Mouse (Mus musculus): ENCODE results near the gene Ptprd. TPM values are rescaled to one million over a fixed set of nuclear protein-coding genes. Genes with fewer than 3 reads are reported as not detected.

Gene Ptprd
- total RNA-seq, 1 experiment: 1.3 TPM

DNA sequence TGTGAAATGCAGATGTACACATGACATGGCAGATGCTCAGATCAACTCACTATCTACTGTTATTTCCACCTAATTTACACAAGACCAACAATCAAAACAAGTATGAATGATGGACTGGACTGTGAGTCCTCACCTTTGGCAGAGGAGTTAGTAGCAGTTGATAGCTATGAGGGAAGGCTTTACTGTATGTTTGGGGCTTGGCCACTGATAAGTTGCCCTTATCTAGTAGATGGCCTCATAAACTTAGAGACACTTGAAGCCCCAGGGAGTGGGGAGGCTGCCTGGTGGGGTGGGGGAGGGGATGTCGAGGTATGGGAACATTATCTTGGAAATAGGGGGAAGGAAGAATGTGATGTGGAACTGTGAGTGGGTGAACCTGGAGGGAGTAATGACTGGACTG lies 448.0 kb downstream of the Ptprd start:
- no peak overlapping the region for H3K27ac ChIP-seq (ENCODE audit: insufficient read depth, low read depth, low read length, poor library complexity, severe bottlenecking)
- H3K9ac ChIP-seq (ENCODE audit: insufficient read depth, low read depth, low read length, poor library complexity, severe bottlenecking): no peak overlapping the region
- in situ Hi-C loops (cut with MboI; ENCODE audit: low sequenced_read_pairs in 2 of 2, unreplicated experiment in 2 of 2): no loop called here
- TF ChIP-seq HCFC1 (IDR thresholded peaks at IDR 0.05; ENCODE audit: borderline replicate concordance, insufficient read depth, low read length) (no peak), CHD2 (IDR thresholded peaks at IDR 0.05; ENCODE audit: low read depth, low read length) (no peak)
- H3K4me1 ChIP-seq (ENCODE audit: control insufficient read depth in 2 of 2, insufficient read depth in 2 of 2, low read length in 2 of 2, poor library complexity in 1 of 2): no peaks in the 10 kb centered on the region
- no peak overlapping the region for H3K4me3 ChIP-seq (ENCODE audit: insufficient read depth in 1 of 2, low read depth in 1 of 2, low read length in 2 of 2, poor library complexity in 1 of 2, severe bottlenecking in 1 of 2)
- H3K9me3 ChIP-seq (ENCODE audit: control insufficient read depth, insufficient read depth, low read depth, low read length): no peaks in the 10 kb centered on the region
- DNase-seq (ENCODE audit: low read depth, low spot score): no peak
- H3K36me3 ChIP-seq (ENCODE audit: control insufficient read depth, insufficient read depth, low read length, poor library complexity, severe bottlenecking): no peaks in the 10 kb centered on the region

DNA sequence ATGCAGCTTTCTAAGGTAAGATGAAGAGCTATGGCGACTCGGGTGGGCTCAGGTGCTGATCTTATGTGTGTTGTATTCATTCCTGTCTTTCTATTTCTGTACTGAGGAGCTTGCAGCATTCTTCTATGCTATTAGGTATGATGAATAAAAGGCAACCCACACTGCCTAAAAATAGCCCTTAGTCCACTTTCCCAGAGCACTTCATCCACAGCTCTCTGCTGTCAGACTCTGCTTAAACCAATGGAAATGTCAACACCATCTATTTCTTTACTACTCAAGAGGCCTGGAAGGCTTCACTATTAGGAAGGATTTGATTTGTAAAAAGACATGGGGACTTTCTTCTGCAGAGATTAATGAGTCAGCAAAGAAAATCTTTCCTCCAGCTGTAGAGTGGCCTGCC lies 468.4 kb downstream of the Ptprd start:
- H3K36me3 ChIP-seq (ENCODE audit: control insufficient read depth, insufficient read depth, low read length, poor library complexity, severe bottlenecking): no peaks in the 10 kb centered on the region
- TF ChIP-seq ZC3H11A (IDR thresholded peaks at IDR 0.05; ENCODE audit: borderline replicate concordance, low read depth, low read length) (no peak), HCFC1 (IDR thresholded peaks at IDR 0.05; ENCODE audit: borderline replicate concordance, insufficient read depth, low read length) (no peak), MAFK (IDR thresholded peaks at IDR 0.05; ENCODE audit: insufficient read depth, low read depth, low read length) (no peak), CHD2 (IDR thresholded peaks at IDR 0.05; ENCODE audit: low read depth, low read length) (no peak), ZNF384 (IDR thresholded peaks at IDR 0.05; ENCODE audit: low read depth, low read length) (no peak)
- H3K9ac ChIP-seq (ENCODE audit: insufficient read depth, low read depth, low read length, poor library complexity, severe bottlenecking): no peak overlapping the region
- in situ Hi-C loops (cut with MboI; ENCODE audit: low sequenced_read_pairs in 2 of 2, unreplicated experiment in 2 of 2): no loop called here
- no peaks in the 10 kb centered on the region for H3K4me1 ChIP-seq (ENCODE audit: control insufficient read depth in 2 of 2, insufficient read depth in 2 of 2, low read length in 2 of 2, poor library complexity in 1 of 2)
- no peak overlapping the region for H3K27ac ChIP-seq (ENCODE audit: insufficient read depth, low read depth, low read length, poor library complexity, severe bottlenecking)
- DNase-seq (ENCODE audit: low read depth, low spot score): no peak
- H3K4me3 ChIP-seq (ENCODE audit: insufficient read depth in 1 of 2, low read depth in 1 of 2, low read length in 2 of 2, poor library complexity in 1 of 2, severe bottlenecking in 1 of 2): no peak overlapping the region
- H3K9me3 ChIP-seq (ENCODE audit: control insufficient read depth, insufficient read depth, low read depth, low read length): no peaks in the 10 kb centered on the region

DNA sequence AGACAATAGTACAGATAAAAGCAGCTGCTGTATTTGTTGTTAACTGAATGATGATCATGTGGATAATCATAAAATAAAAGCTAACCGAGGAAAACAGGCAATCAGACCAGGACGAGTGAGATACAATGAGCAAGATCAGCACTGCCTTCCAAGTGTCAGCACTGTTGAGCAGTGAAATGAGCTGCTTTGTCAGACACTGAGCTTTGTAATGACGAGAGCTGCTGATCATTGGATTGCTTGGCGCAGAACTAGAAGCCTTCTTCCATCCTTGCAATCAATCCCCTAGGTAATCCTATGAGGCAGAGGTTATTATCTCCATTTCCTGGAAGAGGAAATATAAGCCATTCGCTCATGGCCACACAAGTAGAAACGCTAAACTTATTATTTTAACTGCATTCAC lies 489.9 kb downstream of the Ptprd start:
- Histone ChIP-seq H3K9me3 (ENCODE audit: control insufficient read depth, insufficient read depth, low read depth, low read length) (no peaks in the 10 kb centered on the region), H3K9ac (ENCODE audit: insufficient read depth, low read depth, low read length, poor library complexity, severe bottlenecking) (no peak overlapping the region), H3K4me3 (ENCODE audit: insufficient read depth in 1 of 2, low read depth in 1 of 2, low read length in 2 of 2, poor library complexity in 1 of 2, severe bottlenecking in 1 of 2) (no peak overlapping the region), H3K4me1 (ENCODE audit: control insufficient read depth in 2 of 2, insufficient read depth in 2 of 2, low read length in 2 of 2, poor library complexity in 1 of 2) (no peaks in the 10 kb centered on the region), H3K27ac (ENCODE audit: insufficient read depth, low read depth, low read length, poor library complexity, severe bottlenecking) (no peak overlapping the region), H3K36me3 (ENCODE audit: control insufficient read depth, insufficient read depth, low read length, poor library complexity, severe bottlenecking) (no peaks in the 10 kb centered on the region)
- TF ChIP-seq CHD2 (IDR thresholded peaks at IDR 0.05; ENCODE audit: low read depth, low read length): no peak
- TF ChIP-seq MAFK (IDR thresholded peaks at IDR 0.05; ENCODE audit: insufficient read depth, low read depth, low read length): no peak
- no peak for TF ChIP-seq HCFC1 (IDR thresholded peaks at IDR 0.05; ENCODE audit: borderline replicate concordance, insufficient read depth, low read length)
- TF ChIP-seq ZNF384 (IDR thresholded peaks at IDR 0.05; ENCODE audit: low read depth, low read length): no peak
- TF ChIP-seq ZC3H11A (IDR thresholded peaks at IDR 0.05; ENCODE audit: borderline replicate concordance, low read depth, low read length): no peak
- no peak for DNase-seq (ENCODE audit: low read depth, low spot score)
- in situ Hi-C loops (cut with MboI; ENCODE audit: low sequenced_read_pairs in 2 of 2, unreplicated experiment in 2 of 2): no loop called here

DNA sequence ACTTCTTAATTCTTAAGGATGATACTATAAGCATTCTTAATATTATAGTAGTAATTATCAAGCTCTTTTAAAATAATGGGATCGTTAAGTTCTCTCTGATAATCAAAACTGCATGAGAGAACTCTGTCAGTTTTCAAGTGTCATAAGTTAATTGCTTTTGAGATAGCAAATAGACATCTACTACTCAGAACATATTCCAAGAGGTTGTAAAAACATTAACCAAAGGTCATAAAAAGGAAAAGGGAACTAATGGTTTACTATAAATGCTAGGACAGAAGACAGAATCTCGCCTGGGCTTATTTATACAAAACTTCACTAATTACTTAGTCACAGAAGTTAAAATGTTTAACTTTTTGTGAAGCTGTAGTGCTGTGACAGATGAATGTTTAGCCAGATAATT lies 494.0 kb downstream of the Ptprd start:
- in situ Hi-C loops (cut with MboI; ENCODE audit: low sequenced_read_pairs in 2 of 2, unreplicated experiment in 2 of 2): no loop called here

DNA sequence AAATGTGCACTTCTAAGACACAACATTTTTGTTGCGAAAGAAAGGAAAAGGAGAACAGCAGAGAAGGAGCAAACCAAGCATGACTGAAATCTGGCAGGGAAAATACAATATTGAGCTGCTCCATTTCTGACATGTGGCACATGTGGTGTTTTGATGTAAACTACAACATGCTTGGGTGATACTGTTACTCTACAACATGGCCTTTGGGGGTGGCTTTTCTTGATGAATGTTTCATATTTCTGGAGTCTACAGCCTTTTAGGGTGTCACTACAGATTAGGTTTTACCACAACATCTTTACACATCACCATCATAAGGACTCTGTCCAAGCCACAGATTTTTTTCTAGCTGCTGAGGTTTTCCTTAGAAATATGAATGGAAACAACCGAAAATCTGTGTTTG lies 501.5 kb downstream of the Ptprd start:
- Histone ChIP-seq H3K9me3 (ENCODE audit: control insufficient read depth, insufficient read depth, low read depth, low read length) (no peaks in the 10 kb centered on the region), H3K4me3 (ENCODE audit: insufficient read depth in 1 of 2, low read depth in 1 of 2, low read length in 2 of 2, poor library complexity in 1 of 2, severe bottlenecking in 1 of 2) (no peak overlapping the region), H3K27ac (ENCODE audit: insufficient read depth, low read depth, low read length, poor library complexity, severe bottlenecking) (no peak overlapping the region), H3K9ac (ENCODE audit: insufficient read depth, low read depth, low read length, poor library complexity, severe bottlenecking) (no peak overlapping the region), H3K36me3 (ENCODE audit: control insufficient read depth, insufficient read depth, low read length, poor library complexity, severe bottlenecking) (no peaks in the 10 kb centered on the region), H3K4me1 (ENCODE audit: control insufficient read depth in 2 of 2, insufficient read depth in 2 of 2, low read length in 2 of 2, poor library complexity in 1 of 2) (no peaks in the 10 kb centered on the region)
- no peak for TF ChIP-seq MAFK (IDR thresholded peaks at IDR 0.05; ENCODE audit: insufficient read depth, low read depth, low read length)
- TF ChIP-seq HCFC1 (IDR thresholded peaks at IDR 0.05; ENCODE audit: borderline replicate concordance, insufficient read depth, low read length): no peak
- no peak for TF ChIP-seq CHD2 (IDR thresholded peaks at IDR 0.05; ENCODE audit: low read depth, low read length)
- no peak for TF ChIP-seq ZNF384 (IDR thresholded peaks at IDR 0.05; ENCODE audit: low read depth, low read length)
- no peak for TF ChIP-seq ZC3H11A (IDR thresholded peaks at IDR 0.05; ENCODE audit: borderline replicate concordance, low read depth, low read length)
- no peak for DNase-seq (ENCODE audit: low read depth, low spot score)
- in situ Hi-C loops (cut with MboI; ENCODE audit: low sequenced_read_pairs in 2 of 2, unreplicated experiment in 2 of 2): no loop called here

More for the DNA sequence above, 494.0 kb downstream of the Ptprd start:
- no peak overlapping the region for H3K4me3 ChIP-seq (ENCODE audit: insufficient read depth in 1 of 2, low read depth in 1 of 2, low read length in 2 of 2, poor library complexity in 1 of 2, severe bottlenecking in 1 of 2)
- no peak for DNase-seq (ENCODE audit: low read depth, low spot score)
- H3K9me3 ChIP-seq (ENCODE audit: control insufficient read depth, insufficient read depth, low read depth, low read length): no peaks in the 10 kb centered on the region
- H3K4me1 ChIP-seq (ENCODE audit: control insufficient read depth in 2 of 2, insufficient read depth in 2 of 2, low read length in 2 of 2, poor library complexity in 1 of 2): no peaks in the 10 kb centered on the region
- no peak overlapping the region for H3K27ac ChIP-seq (ENCODE audit: insufficient read depth, low read depth, low read length, poor library complexity, severe bottlenecking)
- no peak overlapping the region for H3K9ac ChIP-seq (ENCODE audit: insufficient read depth, low read depth, low read length, poor library complexity, severe bottlenecking)
- no peaks in the 10 kb centered on the region for H3K36me3 ChIP-seq (ENCODE audit: control insufficient read depth, insufficient read depth, low read length, poor library complexity, severe bottlenecking)
- TF ChIP-seq ZC3H11A (IDR thresholded peaks at IDR 0.05; ENCODE audit: borderline replicate concordance, low read depth, low read length) (no peak), CHD2 (IDR thresholded peaks at IDR 0.05; ENCODE audit: low read depth, low read length) (no peak), MAFK (IDR thresholded peaks at IDR 0.05; ENCODE audit: insufficient read depth, low read depth, low read length) (no peak), ZNF384 (IDR thresholded peaks at IDR 0.05; ENCODE audit: low read depth, low read length) (no peak)
